Mouse (Mus musculus) gastrocnemius, adult 2 months (tissue): ENCODE results near the gene Arpp19. TPM values are rescaled to one million over a fixed set of nuclear protein-coding genes. Genes with fewer than 3 reads are reported as not detected.

ENCODE experiments used
- DNase-seq: peaks from one replicate; pipeline ENCODE4 v3.0.0; 2022
- H3K27ac ChIP-seq: fragments of 200-600 bp; 2 replicates; pipeline ENCODE4 v1.8.1; 2022; ENCODE audit warnings: mild to moderate bottlenecking
- H3K4me3 ChIP-seq: fragments of 200-600 bp; 2 replicates; pipeline ENCODE4 v1.8.1; 2022; ENCODE audit warnings: mild to moderate bottlenecking, moderate library complexity
- CTCF ChIP-seq: fragments of 200-600 bp; IDR thresholded peaks from 2 replicates; pipeline ENCODE4 v1.8.1; 2022; ENCODE audit warnings: antibody characterized with exemption, mild to moderate bottlenecking, moderate library complexity
- intact Hi-C: fragments of 180-260 bp; cut with DNase I; formaldehyde crosslinking; loops from one replicate; pipeline ENCODE4 v1.15.1; 2025
- long read RNA-seq, 2 experiments: library from polyadenylated mRNA; stranded (forward); transcript quantifications; one replicate each; pipeline ENCODE4 v2.0.0; 2021
- total RNA-seq, 2 experiments: library from RNA; stranded (reverse); gene quantifications; 2 replicates each; pipeline ENCODE4 v1.2.3; 2021

Gene Arpp19
- 100 to 1,000 TPM; 125 to 160 TPM for total RNA-seq
- long read RNA-seq, experiment 1, full-length matches to known transcripts, result 172 of 176 reads
- long read RNA-seq, experiment 1, partial matches to known transcripts, result 0 of 176 reads
- long read RNA-seq, experiment 1, other reads (novel, unspliced or antisense), result 4 of 176 reads
- long read RNA-seq, experiment 2, full-length matches to known transcripts, result 193 of 204 reads
- long read RNA-seq, experiment 2, partial matches to known transcripts, result 9 of 204 reads
- long read RNA-seq, experiment 2, other reads (novel, unspliced or antisense), result 2 of 204 reads

DNA sequence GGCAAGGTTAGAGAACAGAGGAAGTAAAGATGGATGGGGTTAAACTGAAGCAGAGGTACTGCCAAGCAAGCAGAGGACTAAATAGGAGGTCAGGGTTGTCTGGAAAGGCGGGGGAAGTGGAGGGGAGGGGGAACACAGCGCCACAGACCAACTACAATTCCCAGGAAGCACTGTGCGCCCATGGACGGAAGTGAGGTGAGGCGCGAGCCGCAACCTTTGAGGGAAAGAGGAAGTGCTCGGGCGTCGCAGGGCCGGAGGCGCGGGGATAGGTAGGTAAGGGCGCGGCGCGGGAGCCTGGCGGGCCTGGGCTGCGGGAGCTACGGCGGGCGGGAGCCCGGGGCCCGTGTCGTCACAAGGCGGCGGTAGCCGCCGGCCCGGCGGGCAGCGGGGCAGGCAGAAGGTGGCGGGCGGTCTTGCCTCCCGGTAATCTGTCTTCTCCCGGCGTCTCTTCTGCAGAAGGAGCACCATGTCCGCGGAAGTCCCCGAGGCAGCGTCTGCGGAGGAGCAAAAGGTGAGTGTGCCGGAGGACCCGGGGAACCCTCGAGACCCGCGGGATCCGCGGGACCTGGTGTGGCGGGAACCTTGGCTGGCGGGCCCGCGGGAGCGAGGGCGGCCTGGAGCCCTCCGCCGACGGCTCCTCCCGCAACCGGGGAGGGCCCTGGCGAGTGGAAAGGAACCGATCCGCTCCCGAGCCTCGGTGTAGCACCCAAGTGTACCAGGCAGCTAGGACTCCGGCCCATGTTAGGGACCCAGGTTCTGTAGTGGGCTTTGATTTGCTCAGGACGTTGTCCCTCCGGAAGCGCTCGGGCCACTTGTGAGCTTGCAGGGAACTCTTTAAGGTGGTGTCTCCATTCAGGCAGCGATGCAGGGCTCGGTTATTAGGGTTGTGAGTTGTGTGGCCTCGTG is at the start of gene Arpp19:
TSS of gene Arpp19 (plus strand) at position 164 of the 906 bp plus-strand sequence.
- TF ChIP-seq CTCF, result no peak
- intact Hi-C loops, result no loop called here
- peak; percentile 90 for DNase-seq
- H3K4me3 ChIP-seq, result peak within 1 kb of the TSS; percentile 96
- peak within 1 kb of the TSS; percentile 91 for H3K27ac ChIP-seq

DNA sequence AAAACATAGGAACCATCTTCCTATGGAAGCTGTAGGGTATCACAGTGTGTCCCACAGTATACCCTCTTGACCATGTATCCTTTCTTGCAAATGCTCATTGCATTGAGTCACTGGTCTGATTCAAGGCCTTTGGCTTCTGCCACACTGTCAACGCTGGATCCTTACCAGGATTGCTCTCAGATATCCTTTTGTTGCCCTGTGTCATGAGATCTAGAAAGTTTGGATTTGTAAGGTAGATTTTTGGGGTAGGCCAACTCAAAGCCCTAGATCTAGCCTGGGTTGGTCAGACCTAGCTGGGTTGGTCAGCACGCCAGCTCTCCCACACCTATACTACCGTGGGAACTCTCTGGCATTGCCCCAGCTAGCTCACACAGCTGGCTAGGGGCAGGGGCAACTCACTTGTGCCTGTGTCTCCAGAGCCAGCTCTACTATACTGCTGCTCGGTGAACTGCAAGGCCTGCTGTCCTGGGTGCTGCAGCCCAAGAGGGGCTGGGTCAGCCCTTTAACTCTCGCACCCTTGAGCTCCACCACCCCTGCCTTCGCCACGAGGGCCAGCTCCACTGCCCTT is 48.4 kb upstream of the Arpp19 start:
- no peak overlapping the region for H3K4me3 ChIP-seq
- peak overlapping the region; percentile 83 for H3K27ac ChIP-seq
- intact Hi-C loops, result no loop called here
- DNase-seq, result peak; percentile 34
- TF ChIP-seq CTCF, result no peak

DNA sequence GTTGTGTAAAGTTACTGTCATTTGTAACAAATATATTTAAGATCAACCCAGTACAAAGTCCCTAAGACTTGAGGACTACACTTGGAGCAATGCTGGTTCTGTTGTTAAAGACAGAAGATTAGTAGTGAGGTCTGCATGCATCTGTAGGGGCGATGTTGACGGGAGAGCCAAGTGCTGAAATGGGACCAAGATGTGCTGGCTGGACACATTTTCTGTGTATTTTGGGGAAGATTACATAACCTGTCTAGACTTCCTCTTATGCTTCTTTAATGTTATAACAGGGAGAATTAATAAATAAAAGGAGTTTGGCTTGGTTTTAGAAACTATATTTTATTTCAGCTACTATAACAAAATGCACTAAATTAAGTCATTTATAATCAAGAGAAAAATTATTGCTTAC is 47.4 kb upstream of the Arpp19 start:
- intact Hi-C loops, result loop anchor here (5.0 kb wide), 1 partner anchor 38 kb away; the partner anchor contains the start of gene Fam214a

DNA sequence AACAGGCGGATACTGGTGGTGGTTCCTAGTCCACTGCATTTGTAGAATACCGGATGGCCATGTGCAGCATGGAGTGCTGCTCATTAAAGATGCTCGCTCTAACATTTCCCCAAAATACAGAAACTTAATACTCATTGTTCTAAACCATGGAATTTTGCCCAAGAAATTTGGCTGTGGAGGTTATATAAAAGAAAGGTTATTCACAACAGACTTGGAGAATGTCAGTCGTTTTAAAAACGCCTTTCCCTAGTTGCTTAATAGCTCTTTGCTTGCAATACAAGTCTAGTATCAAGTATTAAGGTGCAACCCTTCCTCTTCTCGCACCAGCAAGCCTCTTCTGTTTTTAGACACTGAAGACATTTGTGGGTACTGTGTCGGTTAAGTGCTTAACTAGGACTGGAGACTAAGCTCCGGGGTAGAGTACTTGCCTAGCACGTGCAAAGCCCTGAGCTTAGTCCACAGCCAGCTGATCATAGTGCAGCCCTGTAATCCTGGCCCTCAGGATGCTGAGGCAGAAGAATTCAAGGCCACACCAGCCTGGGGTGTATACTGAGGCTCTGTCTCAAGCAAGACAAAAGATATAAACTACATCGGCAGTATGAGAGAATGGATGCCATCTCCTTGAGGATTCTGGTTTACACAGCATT is 42.7 kb upstream of the Arpp19 start:
- intact Hi-C loops, result loop anchor here (5.0 kb wide), 1 partner anchor 42 kb away; the partner anchor contains the start of gene Fam214a
- Histone ChIP-seq H3K27ac (peak overlapping the region; percentile 40; the same call in 1 of the 2 replicates), H3K4me3 (no peak overlapping the region)
- no peak for TF ChIP-seq CTCF
- no peak for DNase-seq

More for the DNA sequence above, 47.4 kb upstream of the Arpp19 start:
- TF ChIP-seq CTCF, result no peak
- no peak for DNase-seq
- Histone ChIP-seq H3K27ac (peak overlapping the region; percentile 83), H3K4me3 (no peak overlapping the region)

- intact Hi-C loops, result no loop called here
- no peak for DNase-seq
- Histone ChIP-seq H3K4me3 (no peak overlapping the region), H3K27ac (no peak overlapping the region)
- TF ChIP-seq CTCF, result no peak
Measured at GRCm38 (mm10) chr9:74996349-74996748, 41.1 kb upstream of the Arpp19 start.

- TF ChIP-seq CTCF, result no peak
- H3K27ac ChIP-seq, result no peak overlapping the region; the same call in 1 of the 2 replicates
- intact Hi-C loops, result no loop called here
Measured at GRCm38 (mm10) chr9:74997976-74998375, 39.4 kb upstream of the Arpp19 start.

GRCm38 (mm10) chr9:75001006-75001405 is 36.4 kb upstream of the Arpp19 start:
- Histone ChIP-seq H3K4me3 (peak overlapping the region; percentile 8; the same call in 1 of the 2 replicates), H3K27ac (peak overlapping the region; percentile 73)
- peak; percentile 70 for DNase-seq
- intact Hi-C loops, result no loop called here
- no peak for TF ChIP-seq CTCF

More at GRCm38 (mm10) chr9:74997976-74998375, 39.4 kb upstream of the Arpp19 start:
- DNase-seq, result no peak
- H3K4me3 ChIP-seq, result no peak overlapping the region

GRCm38 (mm10) chr9:75001611-75002204 is 35.7 kb upstream of the Arpp19 start:
- intact Hi-C loops, result no loop called here

DNA sequence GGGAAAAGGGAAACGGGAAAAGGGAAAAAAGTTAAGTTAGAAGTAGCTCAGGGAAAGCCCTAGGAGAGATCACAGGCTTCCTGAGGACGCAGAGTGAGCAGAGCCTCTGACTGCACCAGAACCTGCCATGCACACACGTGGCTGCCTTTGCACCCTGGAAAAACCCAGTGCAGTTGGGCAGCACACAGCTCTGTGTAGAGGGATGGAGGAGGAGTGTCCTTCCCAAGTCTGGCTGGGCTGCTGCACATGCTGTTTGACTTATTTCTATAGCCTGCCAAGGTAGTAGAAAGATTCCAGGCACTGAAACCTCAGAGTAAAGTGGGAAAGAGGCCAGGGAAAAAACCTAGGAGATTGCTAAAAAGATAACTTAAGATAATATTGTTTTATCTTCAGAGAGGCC is 35.2 kb upstream of the Arpp19 start:
- no peak for TF ChIP-seq CTCF
- peak; percentile 48 for DNase-seq
- Histone ChIP-seq H3K4me3 (no peak overlapping the region), H3K27ac (peak overlapping the region; percentile 73)
- intact Hi-C loops, result no loop called here

More at GRCm38 (mm10) chr9:75001611-75002204, 35.7 kb upstream of the Arpp19 start:
- DNase-seq, result peak; percentile 73
- TF ChIP-seq CTCF, result no peak
- peak overlapping the region; percentile 73 for H3K27ac ChIP-seq
- peak overlapping the region; percentile 8; the same call in 1 of the 2 replicates for H3K4me3 ChIP-seq

GRCm38 (mm10) chr9:75004203-75004602 is 33.2 kb upstream of the Arpp19 start:
- no peak for TF ChIP-seq CTCF
- Histone ChIP-seq H3K27ac (peak overlapping the region; percentile 13; the same call in 1 of the 2 replicates), H3K4me3 (no peak overlapping the region)
- intact Hi-C loops, result no loop called here
- no peak for DNase-seq

DNA sequence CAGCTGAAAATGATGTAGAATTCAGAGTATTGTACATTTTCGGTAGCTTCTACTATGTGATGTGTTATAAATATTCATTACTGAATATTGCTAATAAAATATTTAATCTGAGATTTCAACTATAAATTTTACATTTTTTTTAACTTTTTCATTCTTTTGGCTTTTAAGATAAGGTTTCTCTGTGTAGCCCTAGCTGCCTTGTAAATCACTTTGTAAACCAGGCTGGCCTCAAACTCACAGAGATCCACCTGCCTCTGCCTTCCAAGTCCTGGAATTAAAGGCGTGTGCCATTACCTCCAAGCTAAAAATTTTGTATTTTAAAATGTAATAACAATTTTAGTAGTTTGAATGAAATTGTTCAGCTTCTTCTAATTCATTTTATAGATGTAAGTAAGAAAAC is 20.8 kb upstream of the Arpp19 start:
- Histone ChIP-seq H3K27ac (no peak overlapping the region), H3K4me3 (no peak overlapping the region)
- no peak for DNase-seq
- no peak for TF ChIP-seq CTCF
- intact Hi-C loops, result no loop called here

DNA sequence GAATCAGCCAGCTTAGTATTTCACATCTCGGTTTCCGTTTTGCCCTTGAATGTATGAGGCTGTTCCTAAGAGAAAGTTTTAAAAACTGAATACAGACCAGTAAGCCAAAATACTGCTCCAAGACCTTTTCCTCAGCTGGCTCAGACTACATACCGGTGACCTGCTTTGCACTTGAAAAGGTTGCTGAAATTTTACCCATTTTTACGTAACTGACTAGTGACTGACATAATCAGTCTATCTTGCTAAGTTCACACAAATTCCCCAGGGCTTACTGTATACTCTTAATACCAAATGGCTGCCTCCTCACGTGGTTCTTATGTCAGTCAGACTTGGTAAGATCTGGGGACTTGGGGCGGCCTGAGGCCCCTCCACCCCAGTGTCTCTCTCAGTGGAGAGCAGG is 18.2 kb upstream of the Arpp19 start:
- no peak overlapping the region for H3K4me3 ChIP-seq
- TF ChIP-seq CTCF, result no peak
- H3K27ac ChIP-seq, result no peak overlapping the region
- intact Hi-C loops, result no loop called here
- no peak for DNase-seq
